Mouse (Mus musculus): ENCODE results near the gene Mup6. TPM values are rescaled to one million over a fixed set of nuclear protein-coding genes. Genes with fewer than 3 reads are reported as not detected.
"Not testable (repeated sequence)": the region's sequence is repeated elsewhere in the genome, so short reads cannot be mapped to it uniquely, and the experiment has no call there.

The Mup6 gene
- total RNA-seq (2021) = not detected
- long read RNA-seq, experiment 1 = 0 reads
- long read RNA-seq, experiment 2 = 0 reads

DNA sequence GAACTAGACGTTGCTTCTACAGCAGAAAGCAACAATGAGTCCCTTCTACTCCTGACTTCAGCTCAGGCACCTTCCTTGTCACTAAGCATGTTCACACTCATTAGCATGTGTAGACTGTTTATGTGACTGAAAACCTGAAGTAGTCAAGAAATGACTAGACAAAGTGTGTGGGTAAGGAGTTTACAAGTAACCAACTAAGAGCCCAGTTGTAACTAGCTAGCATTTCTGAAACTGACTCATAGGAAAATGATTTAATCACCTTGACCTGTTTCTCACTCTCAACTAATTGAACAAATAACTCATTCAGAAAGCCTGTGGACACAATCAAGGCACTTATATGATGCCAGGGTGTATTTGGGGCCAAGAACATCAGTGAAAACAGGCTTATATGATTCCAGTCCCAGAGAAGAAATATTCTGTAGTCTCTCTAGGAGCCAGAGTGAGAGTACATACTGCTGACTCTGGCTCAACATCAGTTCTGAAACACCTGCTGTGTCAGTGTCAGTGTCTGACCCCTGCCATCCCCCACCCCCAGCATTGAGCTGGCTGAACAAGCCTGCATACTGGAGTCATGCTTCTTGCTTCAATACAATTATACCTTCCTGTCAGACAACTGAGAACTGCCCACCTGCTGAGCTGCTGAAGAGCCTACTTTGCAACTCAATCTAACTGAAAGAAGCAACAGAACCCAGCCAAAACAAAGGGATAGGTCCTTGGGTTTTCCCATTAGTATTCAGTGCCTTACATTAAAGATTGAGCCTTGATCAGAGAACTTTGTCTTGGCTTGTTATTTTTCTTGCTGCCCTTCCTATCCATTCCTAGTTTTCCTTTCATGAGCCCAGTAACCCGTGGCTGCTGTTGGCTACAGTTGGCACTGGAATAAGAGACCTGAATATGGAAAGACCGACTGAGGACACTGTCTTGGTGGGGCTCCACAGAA is at the start of gene Mup6:
TSS of gene Mup6 (plus strand) at position 890 of the 940 bp plus-strand sequence.
- intact Hi-C loops (cut with DNase I) = no loop called here
- no peak for DNase-seq

GRCm38 (mm10) chr4:59914608-59915403 is 49.3 kb upstream of the Mup6 start, which contains the start of gene Slc46a2:
Slc46a2 (minus strand) TSS chr4:59915056.
- no peak for DNase-seq
- intact Hi-C loops (cut with DNase I) = no loop called here

DNA sequence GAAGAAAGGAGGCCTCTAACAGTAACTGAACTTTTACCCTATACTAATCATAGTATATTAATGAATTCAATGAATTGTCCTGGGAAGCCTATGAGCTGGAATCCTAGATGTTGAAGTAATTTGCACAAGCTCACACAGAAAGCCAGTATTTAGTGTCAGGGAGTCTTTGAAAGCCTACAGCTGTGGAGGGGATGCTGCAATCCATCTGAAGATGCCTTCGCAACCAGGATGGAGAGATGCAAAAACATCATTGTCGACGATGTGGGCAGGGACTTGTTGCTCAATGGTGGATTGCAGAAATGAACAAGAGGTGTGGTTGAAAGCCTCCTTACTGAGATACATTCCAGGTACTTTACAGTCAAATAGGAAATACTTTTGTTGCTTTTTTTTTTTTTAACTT is 46.1 kb upstream of the Mup6 start:
- no peak for DNase-seq
- intact Hi-C loops (cut with DNase I) = no loop called here

- intact Hi-C loops (cut with DNase I) = no loop called here
- DNase-seq = no peak
Observed at GRCm38 (mm10) chr4:59925082-59925481, 39.0 kb upstream of the Mup6 start.

DNA sequence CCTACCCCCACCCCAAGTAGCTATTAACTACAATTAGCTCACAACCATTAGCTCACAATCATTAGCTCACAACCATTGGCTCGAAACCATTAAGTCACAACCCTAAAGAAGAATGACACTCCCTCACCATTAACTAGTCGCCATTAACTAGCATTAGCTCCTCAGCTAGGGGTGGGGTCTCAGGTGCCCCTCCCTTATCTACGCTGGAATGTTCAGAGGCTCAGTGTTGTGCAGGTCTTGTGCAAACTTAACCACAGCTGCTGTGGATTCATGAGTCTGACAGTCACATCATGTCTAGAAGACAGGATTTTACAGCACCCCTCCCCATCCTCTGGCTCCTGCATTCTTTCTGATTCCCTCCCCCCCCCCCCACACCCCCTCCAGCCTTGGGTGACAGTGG is 36.4 kb upstream of the Mup6 start:
- intact Hi-C loops (cut with DNase I) = no loop called here

DNA sequence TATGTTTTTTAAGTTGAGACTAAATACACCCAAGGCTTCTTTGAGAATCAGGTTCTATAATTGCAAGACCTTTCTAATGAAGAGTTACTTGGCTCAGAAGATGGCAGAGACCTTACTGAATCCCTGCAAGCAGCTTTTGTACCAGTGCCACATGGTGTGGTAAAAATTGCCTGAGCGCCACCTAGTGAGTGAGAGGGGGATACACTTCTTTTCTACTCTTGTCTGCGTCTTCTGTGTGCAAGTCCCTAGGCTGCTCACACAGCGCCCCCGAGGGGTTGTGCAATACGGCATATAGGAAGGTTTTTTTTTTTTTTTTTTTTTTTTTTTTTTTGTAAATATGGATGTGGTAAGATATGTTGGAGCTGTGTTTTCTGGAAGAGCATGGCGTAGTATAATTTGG is 35.7 kb upstream of the Mup6 start:
- DNase-seq = peak in 1 of 2 experiments; percentile 14
- intact Hi-C loops (cut with DNase I) = no loop called here

More for the DNA sequence above, 36.4 kb upstream of the Mup6 start:
- DNase-seq = no peak

DNA sequence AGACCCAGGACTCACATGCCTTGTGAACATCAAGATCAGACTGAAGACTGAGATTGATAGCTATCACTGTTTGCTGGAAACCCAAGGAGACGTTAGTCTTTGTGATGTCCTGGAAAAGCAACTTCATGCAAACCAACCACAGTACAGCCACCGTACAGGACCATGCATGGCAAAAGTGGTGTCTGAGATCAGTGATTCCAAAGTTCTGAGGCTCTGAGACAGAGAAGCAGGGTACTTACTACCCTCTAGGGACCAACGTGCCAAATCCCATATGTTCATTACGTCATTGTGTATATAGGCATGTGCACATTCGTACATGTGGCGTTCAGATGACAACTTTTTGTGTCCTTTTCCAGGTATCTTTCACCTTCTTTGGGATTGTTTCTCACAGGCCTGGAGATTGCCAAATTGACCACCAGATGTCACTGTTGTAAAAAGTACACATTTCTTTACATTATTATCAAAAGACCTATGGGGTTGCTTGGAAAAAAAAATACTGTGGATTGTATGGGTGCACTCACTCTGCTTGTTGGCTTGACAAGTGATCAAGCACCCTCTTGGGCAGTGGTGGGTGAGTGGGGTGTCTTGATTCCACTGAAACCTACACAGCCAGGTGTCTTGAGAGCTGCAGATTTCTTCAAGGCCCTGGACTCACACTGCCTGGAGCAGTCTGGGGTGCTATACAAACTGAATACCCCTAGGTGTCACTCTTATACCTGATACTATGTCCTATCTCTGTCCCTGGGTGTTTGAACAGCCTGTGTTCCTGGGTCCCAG is 31.4 kb upstream of the Mup6 start:
- no peak for DNase-seq
- intact Hi-C loops (cut with DNase I) = no loop called here

GRCm38 (mm10) chr4:59937543-59937942 is 26.6 kb upstream of the Mup6 start:
- no peak for DNase-seq
- intact Hi-C loops (cut with DNase I) = no loop called here

GRCm38 (mm10) chr4:59960610-59961009 is 3.5 kb upstream of the Mup6 start, which contains the start of gene Mup4:
Mup4 (minus strand) TSS chr4:59960710.
- intact Hi-C loops (cut with DNase I) = no loop called here
- no peak for DNase-seq

GRCm38 (mm10) chr4:59997894-59998293 is 33.8 kb downstream of the Mup6 start:
- DNase-seq; intact Hi-C loops (cut with DNase I): not testable (repeated sequence)

DNA sequence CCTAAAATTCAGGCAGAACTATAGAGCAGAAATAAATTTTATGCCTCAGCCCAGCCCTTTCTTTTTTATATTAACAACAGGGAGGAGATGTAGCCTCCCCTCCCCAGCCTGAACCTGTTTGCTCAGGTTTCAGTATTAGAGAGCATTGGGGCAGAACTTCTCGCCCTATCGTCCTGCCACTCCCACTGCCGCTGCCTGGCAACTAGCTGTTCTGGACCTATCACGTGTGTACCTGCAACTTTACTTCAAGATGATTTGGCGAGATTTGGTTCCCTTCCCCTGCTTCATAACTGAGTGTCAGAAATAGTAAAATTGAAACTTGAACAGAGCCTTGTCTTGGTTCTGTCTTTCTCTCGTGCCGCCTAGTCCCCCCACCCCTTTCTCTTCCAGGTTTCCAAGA is 56.0 kb downstream of the Mup6 start:
- DNase-seq; intact Hi-C loops (cut with DNase I): not testable (repeated sequence)

DNA sequence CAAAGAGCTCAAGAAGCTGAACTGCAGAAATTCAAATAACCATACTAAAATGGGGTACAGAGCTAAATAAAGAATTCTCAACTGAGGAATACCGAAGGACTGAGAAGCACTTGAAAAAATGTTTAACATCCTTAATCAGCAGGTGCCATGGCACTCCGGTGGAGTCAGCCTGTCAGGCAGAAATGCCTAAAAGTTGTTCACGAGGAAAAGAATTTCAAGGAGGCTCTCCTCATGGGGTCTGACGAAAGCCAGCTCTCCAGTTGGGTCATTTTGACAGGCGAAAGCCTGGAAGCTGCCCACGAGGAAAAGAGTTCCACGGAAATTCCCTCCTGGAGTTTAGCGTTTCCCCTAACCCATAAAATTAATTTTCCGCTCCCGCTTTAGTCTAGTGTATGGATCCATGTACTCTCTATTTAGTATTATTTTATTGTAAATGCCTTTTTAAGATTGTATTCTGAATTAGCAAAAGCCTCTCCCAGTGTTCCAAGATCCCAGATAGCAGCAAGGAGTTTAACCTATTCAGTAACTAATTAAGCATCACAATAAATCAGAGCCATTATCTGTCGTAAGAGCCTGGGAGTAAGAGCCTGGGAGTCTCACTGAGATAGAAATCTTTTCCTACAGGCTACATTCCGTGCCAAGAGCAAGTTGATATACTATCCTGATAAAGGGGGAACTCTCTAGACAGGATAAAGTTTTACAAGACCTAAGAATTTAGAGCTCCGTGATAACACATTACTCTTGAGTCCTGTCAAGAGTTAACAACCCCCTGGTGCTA is 65.4 kb downstream of the Mup6 start:
- intact Hi-C loops (cut with DNase I); DNase-seq: not testable (repeated sequence)

Other genes starting within 250 kb of the Mup6 start
- gene Inip, start 162.7 kb upstream of the Mup6 start, total RNA-seq (2021) = 1 to 10 TPM; 1.9 to 3.9 TPM
- gene Snx30, start 158.5 kb upstream of the Mup6 start, total RNA-seq (2021) = 1 to 10 TPM; 2.4 to 3.4 TPM
- under 1 TPM in 1 of 2 experiments, not detected in 1; 0.15 TPM for gene Slc46a2, start 49.2 kb upstream of the Mup6 start, total RNA-seq (2021)
- not detected for gene Mup4, start 3.6 kb upstream of the Mup6 start, total RNA-seq (2021)
- gene Mup7, start 106.2 kb downstream of the Mup6 start, total RNA-seq (2021) = 1 to 10 TPM in 1 of 2 experiments, not detected in 1; 1.1 TPM
- not detected for gene Mup2, start 190.0 kb downstream of the Mup6 start, total RNA-seq (2021)